Mouse (Mus musculus) ES-E14 (cell line): ENCODE results near the gene Nanos2.

Experiments
- HCFC1 ChIP-seq: IDR thresholded peaks from 2 replicates; pipeline ENCODE4 v1.6.1; 2012; ENCODE audit warnings: low read length, inconsistent platforms, borderline replicate concordance; ENCODE audit not compliant: insufficient read depth
- ZNF384 ChIP-seq: IDR thresholded peaks from 2 replicates; pipeline ENCODE4 v1.6.1; 2012; ENCODE audit warnings: low read depth, low read length, inconsistent platforms

DNA sequence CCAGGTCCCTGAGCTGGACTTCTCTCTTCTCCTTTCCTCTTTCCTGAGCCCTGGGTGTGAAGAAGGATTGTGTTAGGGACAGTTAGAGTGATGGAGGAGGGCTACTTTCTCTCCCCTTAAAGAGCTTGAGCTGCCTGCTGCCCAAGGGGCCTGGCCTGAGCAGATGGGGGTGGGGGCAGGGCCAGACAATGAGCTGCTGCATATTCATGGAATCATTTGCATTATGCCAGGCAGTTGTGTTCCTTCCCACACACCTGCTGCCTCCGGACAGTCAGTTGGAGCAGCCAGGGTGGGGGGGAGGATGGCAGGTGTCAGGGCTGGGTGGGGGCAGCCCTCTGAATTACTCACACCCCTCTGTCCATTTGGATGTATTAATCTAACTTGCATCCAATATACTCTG, 44.8 kb upstream of the Nanos2 start:
- TF ChIP-seq HCFC1 (no peak), ZNF384 (no peak)
